Mouse (Mus musculus) megakaryocyte-erythroid progenitor cell, adult 5-6 weeks (primary cell): ENCODE measurements around the gene Rab8a. TPM values are rescaled to one million over a fixed set of nuclear protein-coding genes. Genes with fewer than 3 reads are reported as not detected.

Experiments
- ATAC-seq: replicated peaks from 2 replicates; pipeline ENCODE4 v1.8.0; 2016; ENCODE audit warnings: mild to moderate bottlenecking, inconsistent platforms; ENCODE audit not compliant: severe bottlenecking, poor library complexity, low FRiP score, low TSS enrichment
- total RNA-seq, 2 experiments: library from RNA; stranded (forward) in 1 of 2; stranded (reverse) in 1 of 2; fragments of 200-1000, 215-1000 nt in 1 of 2; fragments of >200 nt in 1 of 2; fragmentation: Nextera tagmentation in 1 of 2; gene quantifications; 2 replicates each; pipeline ENCODE4 v1.2.3; 2014 to 2017

Gene Rab8a
- total RNA-seq, 2 experiments from 2014 or later = 23.8 to 298 TPM

DNA sequence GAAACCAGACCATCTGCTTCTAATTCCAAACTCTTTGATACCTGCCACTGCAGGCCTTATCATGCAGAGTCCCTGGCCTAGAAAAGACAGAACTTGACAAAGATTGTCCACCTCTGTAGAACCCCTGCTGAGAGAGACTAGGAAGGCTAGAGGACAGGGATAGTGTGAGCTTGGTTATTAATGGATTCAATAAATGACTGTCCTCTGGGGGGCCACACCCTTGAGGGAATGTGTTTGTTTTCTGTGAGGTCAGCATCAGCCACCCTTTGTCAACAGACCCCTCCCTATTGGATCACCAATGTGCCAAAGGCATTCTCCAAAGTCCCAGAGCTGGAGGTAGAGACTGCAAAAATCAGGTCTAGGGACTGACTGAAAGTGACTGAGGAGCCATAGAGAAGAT, 31.1 kb downstream of the Rab8a start:
- ATAC-seq = no peak

- no peak; the same call in 1 of the 2 replicates for ATAC-seq
These were observed 37.0 kb downstream of the Rab8a start for GRCm38 (mm10) chr8:72197997-72198396.

DNA sequence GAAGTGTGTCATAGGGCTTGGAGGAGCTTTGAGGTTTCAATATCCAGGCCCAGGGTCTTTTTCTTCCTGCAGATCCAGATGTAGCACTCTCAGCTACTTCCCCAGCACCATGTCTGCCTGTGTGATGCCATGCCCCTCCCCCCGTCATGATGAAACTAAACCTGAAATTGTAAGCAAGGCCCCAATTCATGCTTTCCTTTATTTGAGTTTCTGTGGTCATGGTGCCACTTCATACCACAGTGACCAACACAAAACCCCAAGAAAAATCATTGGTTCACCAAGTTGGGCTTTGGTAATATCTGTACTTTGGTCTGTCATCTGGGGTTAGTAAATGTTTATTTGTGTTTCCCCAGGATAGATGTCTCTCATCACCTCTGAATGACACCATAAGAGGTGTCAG, 47.6 kb downstream of the Rab8a start:
- ATAC-seq = no peak

- no peak for ATAC-seq
These were observed 49.2 kb downstream of the Rab8a start for GRCm38 (mm10) chr8:72210222-72210621.

GRCm38 (mm10) chr8:72210710-72211109, 49.7 kb downstream of the Rab8a start:
- ATAC-seq = no peak

DNA sequence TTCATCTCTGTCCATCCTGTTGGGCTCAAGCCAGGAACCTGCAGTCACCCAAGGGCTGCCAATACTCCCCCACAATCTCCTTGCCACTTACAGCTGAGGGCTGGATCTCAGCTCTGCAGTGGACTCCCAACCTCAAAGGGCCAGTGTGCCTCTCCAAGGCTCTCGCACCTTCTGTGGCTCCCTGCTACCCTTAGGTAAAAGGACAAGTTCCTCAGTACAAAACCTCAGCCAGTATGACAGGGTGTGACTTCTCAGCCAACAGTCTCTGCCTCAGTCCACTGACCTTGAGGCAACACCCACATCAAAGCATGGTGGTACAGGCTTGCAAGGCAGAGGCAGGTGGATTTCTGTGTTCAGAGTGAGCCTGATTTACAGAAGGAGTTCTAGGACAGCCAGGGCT, 50.8 kb downstream of the Rab8a start:
- ATAC-seq = no peak

DNA sequence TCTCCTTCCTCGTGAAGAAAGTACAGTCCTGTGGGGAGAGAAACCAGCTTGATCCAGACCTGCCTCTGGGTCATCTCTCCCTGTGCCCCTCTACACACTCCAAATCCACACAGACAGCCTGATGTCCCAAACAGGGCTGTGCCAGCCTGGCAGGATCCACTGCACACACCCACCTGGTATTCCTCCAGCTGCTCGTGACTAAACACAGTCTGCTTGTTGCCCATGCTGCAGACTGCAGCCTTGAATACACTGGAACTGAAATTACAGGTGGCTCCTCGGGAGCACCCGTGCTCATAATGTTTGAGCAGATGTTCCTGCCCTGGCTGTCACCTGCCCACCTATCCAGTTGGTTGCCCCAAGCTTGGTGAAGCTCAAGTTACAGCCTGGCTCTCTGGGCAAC, 51.8 kb downstream of the Rab8a start, which contains the start of gene Cib3:
Cib3 (minus strand) TSS at position 87 of the 400 bp plus-strand sequence.
- no peak for ATAC-seq

DNA sequence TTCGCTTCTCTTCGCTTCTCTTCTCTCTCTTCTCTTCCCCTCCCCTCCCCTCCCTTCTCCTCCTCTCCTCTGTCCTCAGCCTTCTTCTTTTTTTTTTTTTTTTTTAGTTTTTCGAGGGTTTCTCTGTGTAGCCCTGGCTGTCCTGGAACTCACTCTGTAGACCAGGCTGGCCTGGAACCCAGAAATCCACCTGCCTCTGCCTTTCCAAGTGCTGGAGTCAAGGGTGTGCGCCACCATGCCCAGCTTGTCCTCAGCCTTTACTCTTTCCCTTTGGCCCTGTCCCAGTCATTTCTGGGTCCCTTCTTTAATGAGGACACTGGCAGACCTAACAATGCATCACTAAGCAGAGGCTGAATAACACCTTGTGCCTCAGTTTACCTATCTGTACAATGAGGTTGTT, 52.5 kb downstream of the Rab8a start, which contains the start of gene Gm11034:
Gm11034 (minus strand) TSS at position 101 of the 400 bp plus-strand sequence.
- ATAC-seq = no peak

GRCm38 (mm10) chr8:72215060-72215459, 54.1 kb downstream of the Rab8a start:
- no peak for ATAC-seq

GRCm38 (mm10) chr8:72215871-72216270, 54.9 kb downstream of the Rab8a start:
- ATAC-seq = no peak

- no peak for ATAC-seq
These were observed 58.0 kb downstream of the Rab8a start for GRCm38 (mm10) chr8:72218781-72219540.

DNA sequence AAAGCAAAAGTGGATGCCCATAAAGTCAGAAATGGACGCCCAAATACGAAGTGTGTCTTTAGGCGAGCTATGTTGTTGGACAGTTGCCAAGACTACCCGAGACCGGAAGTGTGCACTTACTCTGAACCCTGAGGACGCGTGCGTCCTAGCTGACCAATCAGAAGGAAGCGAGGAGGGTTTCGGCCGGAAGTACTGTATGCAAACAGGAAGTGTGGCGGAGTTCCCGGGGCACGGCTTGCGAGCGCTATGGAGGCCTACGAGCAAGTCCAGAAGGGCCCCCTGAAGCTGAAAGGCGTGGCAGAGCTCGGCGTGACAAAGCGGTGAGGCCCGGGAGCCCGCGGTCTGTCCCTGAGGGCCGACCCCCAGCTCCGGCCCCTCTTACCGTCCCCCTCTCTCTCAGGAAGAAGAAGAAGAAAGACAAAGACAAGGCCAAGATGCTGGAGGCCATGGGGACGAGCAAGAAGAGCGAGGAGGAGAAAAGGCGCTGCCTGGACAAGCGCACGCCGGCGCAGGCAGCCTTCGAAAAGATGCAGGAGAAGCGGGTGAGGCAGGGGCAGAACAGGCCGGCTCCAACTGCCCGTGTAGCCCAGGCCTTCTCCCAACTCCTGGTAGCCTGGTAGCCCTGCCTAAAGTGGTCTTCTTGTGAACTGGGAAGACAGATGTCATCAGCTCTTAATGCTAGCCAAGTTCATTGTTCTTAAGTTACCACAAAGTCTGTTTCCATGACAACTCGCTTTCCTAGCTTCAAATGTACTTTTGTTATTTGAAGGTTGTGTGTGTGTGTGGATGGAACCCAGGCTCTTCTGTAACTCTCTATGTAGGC, 58.8 kb downstream of the Rab8a start, which contains the start of gene Fam32a:
Fam32a (plus strand) TSS at position 190 of the 823 bp plus-strand sequence.
- ATAC-seq = peak; percentile 96

- no peak for ATAC-seq
These were observed 59.8 kb downstream of the Rab8a start for GRCm38 (mm10) chr8:72220758-72221157.

DNA sequence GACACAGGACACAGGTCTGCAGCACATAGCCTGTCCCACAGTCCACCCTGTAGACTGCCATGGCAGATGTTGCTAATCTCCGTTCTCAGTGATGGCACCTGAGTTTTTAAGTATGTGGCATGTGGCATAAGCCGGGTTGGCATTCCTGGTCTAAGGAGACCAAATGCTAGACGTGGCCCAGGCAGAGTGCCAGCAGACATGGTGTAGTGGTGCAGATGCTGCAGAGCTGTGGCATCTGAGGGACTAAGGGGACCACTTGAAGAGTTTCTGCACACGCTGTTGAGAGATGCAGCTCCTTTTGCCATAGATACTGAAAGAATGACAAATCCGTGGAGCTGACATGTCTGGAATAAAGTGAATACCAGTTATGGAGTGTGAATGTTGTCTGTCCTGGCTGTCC, 61.7 kb downstream of the Rab8a start:
- ATAC-seq = no peak

Other genes with a start within 250 kb of the Rab8a start
- gene Zfp961, start 210.2 kb upstream of the Rab8a start, total RNA-seq (2014; fragmentation: Nextera tagmentation) = 36.1 and 51.7 TPM in 2 replicates
- gene Zfp961, start 210.2 kb upstream of the Rab8a start, total RNA-seq (2017) = 31.0 and 33.9 TPM in 2 replicates
- 5.0 TPM in 1 of 2 replicates, not detected in the other for gene Cyp4f18, start 151.6 kb upstream of the Rab8a start, total RNA-seq (2014; fragmentation: Nextera tagmentation)
- not detected in 2 replicates for gene Cyp4f18, start 151.6 kb upstream of the Rab8a start, total RNA-seq (2017)
- gene Olfr372, start 120.0 kb upstream of the Rab8a start, total RNA-seq (2014; fragmentation: Nextera tagmentation) = not detected in 2 replicates
- not detected in 2 replicates for gene Olfr372, start 120.0 kb upstream of the Rab8a start, total RNA-seq (2017)
- gene Olfr373, start 78.0 kb upstream of the Rab8a start, total RNA-seq (2014; fragmentation: Nextera tagmentation) = not detected in 2 replicates
- not detected in 2 replicates for gene Olfr373, start 78.0 kb upstream of the Rab8a start, total RNA-seq (2017)
- gene Olfr374, start 54.2 kb upstream of the Rab8a start, total RNA-seq (2014; fragmentation: Nextera tagmentation) = not detected in 2 replicates
- not detected in 2 replicates for gene Olfr374, start 54.2 kb upstream of the Rab8a start, total RNA-seq (2017)
- gene Tpm4, start 26.2 kb upstream of the Rab8a start, total RNA-seq (2014; fragmentation: Nextera tagmentation) = 10.4 and 13.4 TPM in 2 replicates
- 5.9 and 15.5 TPM in 2 replicates for gene Tpm4, start 26.2 kb upstream of the Rab8a start, total RNA-seq (2017)
- 15.0 and 18.8 TPM in 2 replicates for gene Hsh2d, start 28.4 kb downstream of the Rab8a start, total RNA-seq (2014; fragmentation: Nextera tagmentation)
- gene Hsh2d, start 28.4 kb downstream of the Rab8a start, total RNA-seq (2017) = 0.89 and 4.6 TPM in 2 replicates
- gene Cib3, start 51.6 kb downstream of the Rab8a start, total RNA-seq (2014; fragmentation: Nextera tagmentation) = not detected in 2 replicates
- gene Cib3, start 51.6 kb downstream of the Rab8a start, total RNA-seq (2017) = not detected in 2 replicates
- gene Gm11034, start 52.4 kb downstream of the Rab8a start, total RNA-seq (2014; fragmentation: Nextera tagmentation) = not detected in 2 replicates
- not detected in 2 replicates for gene Gm11034, start 52.4 kb downstream of the Rab8a start, total RNA-seq (2017)
- 42.0 and 49.1 TPM in 2 replicates for gene Fam32a, start 58.5 kb downstream of the Rab8a start, total RNA-seq (2014; fragmentation: Nextera tagmentation)
- gene Fam32a, start 58.5 kb downstream of the Rab8a start, total RNA-seq (2017) = 47.2 and 58.1 TPM in 2 replicates
- gene Ap1m1, start 78.8 kb downstream of the Rab8a start, total RNA-seq (2014; fragmentation: Nextera tagmentation) = 110 and 155 TPM in 2 replicates
- 63.6 and 64.8 TPM in 2 replicates for gene Ap1m1, start 78.8 kb downstream of the Rab8a start, total RNA-seq (2017)
- 6.8 and 12.5 TPM in 2 replicates for gene Gm10282, start 144.1 kb downstream of the Rab8a start, total RNA-seq (2014; fragmentation: Nextera tagmentation)
- gene Gm10282, start 144.1 kb downstream of the Rab8a start, total RNA-seq (2017) = 7.4 and 11.2 TPM in 2 replicates
- gene Klf2, start 157.8 kb downstream of the Rab8a start, total RNA-seq (2014; fragmentation: Nextera tagmentation) = 4.0 and 4.4 TPM in 2 replicates
- 2.3 and 5.1 TPM in 2 replicates for gene Klf2, start 157.8 kb downstream of the Rab8a start, total RNA-seq (2017)